Mouse (Mus musculus): ENCODE results near the gene Tns4. TPM values are rescaled to one million over a fixed set of nuclear protein-coding genes. Genes with fewer than 3 reads are reported as not detected.

Gene Tns4
- polyA plus RNA-seq, 1 experiment from 2014 or later = 0.29 TPM

- peak; percentile 19 for ATAC-seq (ENCODE audit: low FRiP score)
- Histone ChIP-seq H3K4me1 (peaks cover 27% of the 10 kb centered on the region), H3K36me3 (replicated peaks) (no peaks in the 10 kb centered on the region), H3K9me3 (no peaks in the 10 kb centered on the region), H3K27me3 (peaks cover 9% of the 10 kb centered on the region; the same call in 1 of the 2 replicates), H3K4me3 (replicated peaks) (peak overlapping the region; percentile 62), H3K9ac (peak overlapping the region; percentile 89), H3K27ac (peak overlapping the region; percentile 89), H3K4me2 (peak overlapping the region; percentile 96)
- WGBS = under 1% methylated on average over 17 of the region's 17 CpGs
These were observed 48.6 kb downstream of the Tns4 start for GRCm38 (mm10) chr11:99040346-99040974.

- Histone ChIP-seq H3K4me1 (peaks cover 27% of the 10 kb centered on the region), H3K27ac (peak overlapping the region; percentile 89), H3K4me2 (peak overlapping the region; percentile 96), H3K27me3 (peaks cover 9% of the 10 kb centered on the region; the same call in 1 of the 2 replicates), H3K9ac (peak overlapping the region; percentile 89), H3K36me3 (replicated peaks) (no peaks in the 10 kb centered on the region), H3K4me3 (replicated peaks) (peak overlapping the region; percentile 62), H3K9me3 (no peaks in the 10 kb centered on the region)
- ATAC-seq (ENCODE audit: low FRiP score) = peak; percentile 86
- under 1% methylated on average over 15 of the region's 15 CpGs for WGBS
These were observed 49.3 kb downstream of the Tns4 start for GRCm38 (mm10) chr11:99039782-99040181.

- Histone ChIP-seq H3K36me3 (replicated peaks) (no peaks in the 10 kb centered on the region), H3K9ac (no peak overlapping the region), H3K4me3 (replicated peaks) (no peak overlapping the region), H3K27me3 (0 out of 2 replicates have a peak, but pooled peaks cover 7% of the 10 kb centered on the region), H3K9me3 (no peaks in the 10 kb centered on the region), H3K27ac (no peak overlapping the region), H3K4me2 (no peak overlapping the region), H3K4me1 (peaks cover 11% of the 10 kb centered on the region)
- no peak for ATAC-seq (ENCODE audit: low FRiP score)
- WGBS = 83% methylated on average over 6 of the region's 6 CpGs
These were observed 52.9 kb downstream of the Tns4 start for GRCm38 (mm10) chr11:99036254-99036653.

- Histone ChIP-seq H3K27me3 (peaks cover 12% of the 10 kb centered on the region; the same call in 1 of the 2 replicates), H3K9ac (no peak overlapping the region), H3K4me3 (replicated peaks) (no peak overlapping the region), H3K27ac (no peak overlapping the region), H3K4me1 (peaks cover 4% of the 10 kb centered on the region), H3K4me2 (no peak overlapping the region), H3K9me3 (no peaks in the 10 kb centered on the region), H3K36me3 (replicated peaks) (no peaks in the 10 kb centered on the region)
- 72% methylated on average over 4 of the region's 4 CpGs for WGBS
- ATAC-seq (ENCODE audit: low FRiP score) = no peak
These were observed 53.8 kb downstream of the Tns4 start for GRCm38 (mm10) chr11:99035350-99035749.

GRCm38 (mm10) chr11:99026899-99027440 lies 62.1 kb downstream of the Tns4 start:
- no peak overlapping the region for H3K27ac ChIP-seq
- 89% methylated on average over 12 of the region's 12 CpGs for WGBS
- no peaks in the 10 kb centered on the region for H3K9me3 ChIP-seq
- peaks cover 9% of the 10 kb centered on the region; the same call in 1 of the 2 replicates for H3K27me3 ChIP-seq
- no peak overlapping the region for H3K4me2 ChIP-seq
- H3K4me3 ChIP-seq (replicated peaks) = no peak overlapping the region
- no peak overlapping the region for H3K9ac ChIP-seq
- H3K4me1 ChIP-seq = peaks cover 22% of the 10 kb centered on the region
- ATAC-seq (ENCODE audit: low FRiP score) = no peak
- H3K36me3 ChIP-seq (replicated peaks) = peaks cover 2% of the 10 kb centered on the region

- H3K36me3 ChIP-seq (replicated peaks) = peaks cover 13% of the 10 kb centered on the region
- no peak overlapping the region for H3K4me3 ChIP-seq (replicated peaks)
- no peak overlapping the region for H3K9ac ChIP-seq
- H3K4me1 ChIP-seq = peaks cover 27% of the 10 kb centered on the region
- no peak overlapping the region for H3K4me2 ChIP-seq
- 90% methylated on average over 6 of the region's 6 CpGs for WGBS
- ATAC-seq (ENCODE audit: low FRiP score) = no peak
- peaks cover 9% of the 10 kb centered on the region; the same call in 1 of the 2 replicates for H3K27me3 ChIP-seq
- H3K27ac ChIP-seq = no peak overlapping the region
- H3K9me3 ChIP-seq = no peaks in the 10 kb centered on the region
These were observed 63.2 kb downstream of the Tns4 start for GRCm38 (mm10) chr11:99025878-99026277.

- H3K9ac ChIP-seq = no peak overlapping the region
These were observed 64.5 kb downstream of the Tns4 start for GRCm38 (mm10) chr11:99024468-99025134.

GRCm38 (mm10) chr11:99023500-99024467 lies 65.3 kb downstream of the Tns4 start, which contains the start of gene Top2a:
Gene Top2a, minus strand, starts transcription at chr11:99024189.
- ATAC-seq (ENCODE audit: low FRiP score) = peak; percentile 97
- H3K27ac ChIP-seq = peak within 1 kb of the TSS; percentile 83
- peak within 1 kb of the TSS; percentile 77 for H3K9ac ChIP-seq
- H3K36me3 ChIP-seq (replicated peaks) = peaks cover 29% of the 10 kb centered on the region
- 0 out of 2 replicates have a peak, but pooled peaks cover 2% of the 10 kb centered on the region for H3K27me3 ChIP-seq
- H3K9me3 ChIP-seq = no peaks in the 10 kb centered on the region
- under 1% methylated on average over 54 of the region's 54 CpGs for WGBS
- H3K4me2 ChIP-seq = peak within 1 kb of the TSS; percentile 61
- peaks cover 29% of the 10 kb centered on the region for H3K4me1 ChIP-seq
- H3K4me3 ChIP-seq (replicated peaks) = peak within 1 kb of the TSS; percentile 70

More at GRCm38 (mm10) chr11:99024468-99025134, 64.5 kb downstream of the Tns4 start:
- WGBS = 53% methylated on average over 18 of the region's 18 CpGs
- Histone ChIP-seq H3K27me3 (0 out of 2 replicates have a peak, but pooled peaks cover 4% of the 10 kb centered on the region), H3K27ac (peak overlapping the region; percentile 39; the same call in 1 of the 2 replicates), H3K36me3 (replicated peaks) (peaks cover 25% of the 10 kb centered on the region), H3K9me3 (no peaks in the 10 kb centered on the region), H3K4me2 (peak overlapping the region; percentile 44), H3K4me1 (peaks cover 29% of the 10 kb centered on the region), H3K4me3 (replicated peaks) (peak overlapping the region; percentile 70)
- peak; percentile 3 for ATAC-seq (ENCODE audit: low FRiP score)

GRCm38 (mm10) chr11:99023094-99023493 lies 66.0 kb downstream of the Tns4 start:
- Histone ChIP-seq H3K9ac (peak overlapping the region; percentile 77), H3K36me3 (replicated peaks) (peaks cover 36% of the 10 kb centered on the region), H3K4me1 (peaks cover 29% of the 10 kb centered on the region), H3K4me3 (replicated peaks) (peak overlapping the region; percentile 70), H3K27ac (no peak overlapping the region), H3K9me3 (no peaks in the 10 kb centered on the region), H3K4me2 (peak overlapping the region; percentile 61), H3K27me3 (no peaks in the 10 kb centered on the region)
- no peak for ATAC-seq (ENCODE audit: low FRiP score)
- WGBS = 10% methylated on average over 4 of the region's 4 CpGs

GRCm38 (mm10) chr11:99022384-99022933 lies 66.6 kb downstream of the Tns4 start:
- Histone ChIP-seq H3K9me3 (no peaks in the 10 kb centered on the region), H3K9ac (peak overlapping the region; percentile 77), H3K4me2 (peak overlapping the region; percentile 61), H3K27me3 (no peaks in the 10 kb centered on the region), H3K27ac (no peak overlapping the region), H3K4me1 (peaks cover 29% of the 10 kb centered on the region), H3K36me3 (replicated peaks) (peaks cover 42% of the 10 kb centered on the region), H3K4me3 (replicated peaks) (peak overlapping the region; percentile 70)
- 86% methylated on average over 5 of the region's 5 CpGs for WGBS
- ATAC-seq (ENCODE audit: low FRiP score) = no peak

GRCm38 (mm10) chr11:99019844-99020243 lies 69.3 kb downstream of the Tns4 start:
- H3K4me3 ChIP-seq (replicated peaks) = no peak overlapping the region
- H3K4me2 ChIP-seq = no peak overlapping the region
- H3K4me1 ChIP-seq = peaks cover 29% of the 10 kb centered on the region
- peaks cover 68% of the 10 kb centered on the region for H3K36me3 ChIP-seq (replicated peaks)
- H3K9ac ChIP-seq = no peak overlapping the region
- no peak overlapping the region for H3K27ac ChIP-seq
- no peaks in the 10 kb centered on the region for H3K27me3 ChIP-seq
- 97% methylated on average over 6 of the region's 6 CpGs for WGBS
- no peaks in the 10 kb centered on the region for H3K9me3 ChIP-seq
- ATAC-seq (ENCODE audit: low FRiP score) = no peak

Data from forebrain, embryonic 12.5 days (tissue).